Mouse (Mus musculus) CH12.LX (cell line): ENCODE results near the gene Cnnm2.

Experiments used
- CHD1 ChIP-seq: IDR thresholded peaks from 2 replicates; pipeline ENCODE4 v1.6.1; 2012; ENCODE audit warnings: low read depth, low read length, improper control_type of control experiment, inconsistent platforms
- CHD2 ChIP-seq: IDR thresholded peaks from 2 replicates; pipeline ENCODE4 v1.6.1; 2011; ENCODE audit warnings: low read length, improper control_type of control experiment
- CTCF ChIP-seq, 2 experiments: IDR thresholded peaks in 1 of 2; conservative IDR thresholded peaks in 1 of 2; 2 replicates each; pipeline ENCODE4 v1.5.1; 2011 to 2012; ENCODE audit warnings: low read depth in 2 of 2, low read length in 2 of 2, improper control_type of control experiment in 1 of 2, inconsistent platforms in 1 of 2, mild to moderate bottlenecking in 1 of 2, moderate library complexity in 1 of 2
- EP300 ChIP-seq: IDR thresholded peaks from 2 replicates; pipeline ENCODE4 v1.6.1; 2011; ENCODE audit warnings: low read length, improper control_type of control experiment
- ETS1 ChIP-seq: conservative IDR thresholded peaks from 2 replicates; pipeline ENCODE4 v1.6.1; 2012; ENCODE audit warnings: low read depth, mild to moderate bottlenecking, inconsistent platforms, low read length, improper control_type of control experiment, moderate library complexity
- MAZ ChIP-seq: IDR thresholded peaks from 2 replicates; pipeline ENCODE4 v1.6.1; 2012; ENCODE audit warnings: low read depth, mild to moderate bottlenecking, inconsistent platforms, low read length, improper control_type of control experiment, moderate library complexity
- MXI1 ChIP-seq: IDR thresholded peaks from 2 replicates; pipeline ENCODE4 v1.6.1; 2011; ENCODE audit warnings: mild to moderate bottlenecking, low read depth, low read length, improper control_type of control experiment
- POLR2A ChIP-seq: IDR thresholded peaks from 2 replicates; pipeline ENCODE4 v1.6.1; 2011; ENCODE audit warnings: low read depth, mild to moderate bottlenecking, improper control_type of control experiment, low read length
- RAD21 ChIP-seq: IDR thresholded peaks from 2 replicates; pipeline ENCODE4 v1.6.1; 2011; ENCODE audit warnings: low read depth, mild to moderate bottlenecking, low read length, improper control_type of control experiment, moderate library complexity
- TCF12 ChIP-seq: IDR thresholded peaks from 2 replicates; pipeline ENCODE4 v1.6.1; 2014; ENCODE audit warnings: low read depth, mild to moderate bottlenecking, inconsistent platforms, low read length, improper control_type of control experiment
- ZNF384 ChIP-seq: IDR thresholded peaks from 2 replicates; pipeline ENCODE4 v1.6.1; 2012; ENCODE audit warnings: low read depth, low read length, improper control_type of control experiment, inconsistent platforms

DNA sequence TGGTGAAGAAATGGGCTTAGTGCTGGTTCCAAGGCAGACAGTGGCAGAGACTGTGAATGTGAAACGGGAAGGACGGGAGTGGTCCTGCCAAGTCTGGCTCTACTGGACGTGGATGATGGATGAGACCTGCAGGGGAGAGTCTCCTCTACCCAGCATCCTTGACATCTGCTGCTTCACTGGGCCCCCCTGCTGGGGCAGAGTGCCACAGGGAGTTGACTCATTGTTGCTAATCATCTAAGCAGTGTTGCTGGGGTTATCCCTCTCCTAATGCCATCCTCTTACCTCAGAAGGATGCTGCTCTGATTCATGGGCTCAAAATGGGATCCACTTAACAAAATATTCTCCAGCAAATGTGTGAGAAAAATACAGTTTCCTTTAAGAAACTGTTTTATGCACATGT lies 67.6 kb downstream of the Cnnm2 start:
- TF ChIP-seq ZNF384 = no peak
- TF ChIP-seq TCF12 = no peak
- TF ChIP-seq CHD1 = no peak
- no peak for TF ChIP-seq CTCF (conservative IDR thresholded peaks at IDR 0.05 in 1 of 2, IDR thresholded peaks at IDR 0.05 in 1 of 2; ENCODE audit: low read depth in 2 of 2, low read length in 2 of 2)
- TF ChIP-seq EP300 = no peak
- TF ChIP-seq MXI1 = no peak
- no peak for TF ChIP-seq ETS1
- TF ChIP-seq POLR2A = no peak
- TF ChIP-seq MAZ = no peak
- no peak for TF ChIP-seq CHD2
- TF ChIP-seq RAD21 = no peak
